In the genomic region with DNA sequence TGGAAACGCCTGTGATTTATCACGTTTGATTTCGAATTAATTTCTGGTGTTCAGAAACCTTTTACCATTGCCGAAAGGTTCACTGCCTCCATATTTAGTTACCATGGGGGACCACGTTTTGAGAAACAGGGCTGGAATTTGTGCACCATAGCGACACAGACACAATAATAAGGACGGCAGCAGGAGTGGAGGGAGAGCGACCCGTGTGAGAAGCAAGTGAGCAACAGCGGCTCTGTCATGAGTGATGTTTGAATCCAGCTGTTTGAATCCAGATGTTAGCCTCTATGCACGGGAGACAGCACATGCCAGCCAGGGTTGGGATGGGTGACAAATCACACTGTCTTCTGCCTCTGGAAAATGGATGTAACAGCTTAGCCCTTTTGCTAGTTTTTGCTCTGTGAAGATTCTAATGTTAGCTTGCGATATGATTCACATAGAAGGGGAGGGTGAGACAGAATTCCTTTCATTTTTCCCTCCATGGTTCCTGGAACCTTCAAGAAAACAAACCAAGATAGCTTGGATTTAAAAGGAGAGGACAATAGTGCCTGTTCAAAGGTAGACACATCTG, we compare ENCODE assay signal across 31 mouse cellular contexts. TPM values are rescaled to one million over a fixed set of nuclear protein-coding genes. Genes with fewer than 3 reads are reported as not detected.
DNase-seq lines count a peak whose midpoint lies in the region; ATAC-seq and TF ChIP-seq lines count a peak whose summit lies in the region.
"Had no signal": no experiment of that assay in that cellular context is flagged by ENCODE, and none has a peak within 500 bp of the region (broad histone marks: within the 10 kb centered on the region; RNA-seq: fewer than 3 reads in every experiment).

No protein-coding gene starts in this region.

- no peak overlapping the region for H3K4me3 ChIP-seq in kidney, postnatal 0 days (replicated peaks; ENCODE audit: low read depth, low read length)
- no peak overlapping the region for H3K4me3 ChIP-seq in thymus, adult 2 months (ENCODE audit: control insufficient read depth, insufficient read depth, low read length)
- H3K4me3 ChIP-seq in limb, embryonic 12.5 days (replicated peaks), result no peak overlapping the region
- H3K4me3 ChIP-seq: forebrain, embryonic 10.5 days; forebrain, embryonic 15.5 days; heart, embryonic 10.5 days; heart, embryonic 15.5 days; intestine, embryonic 15.5 days; midbrain, embryonic 10.5 days; midbrain, embryonic 15.5 days; neural tube, embryonic 12.5 days had no signal

- H3K9me3 ChIP-seq in kidney, postnatal 0 days (replicated peaks; ENCODE audit: low read length), result no peaks in the 10 kb centered on the region
- peaks cover 9% of the 10 kb centered on the region; the same call in 1 of the 2 replicates for H3K9me3 ChIP-seq in limb, embryonic 12.5 days
- H3K9me3 ChIP-seq: forebrain, embryonic 15.5 days; G1E; heart, embryonic 15.5 days; intestine, embryonic 15.5 days; midbrain, embryonic 15.5 days had no signal

- H3K4me2 ChIP-seq in kidney, postnatal 0 days (ENCODE audit: low read length), result no peak overlapping the region
- no peak overlapping the region for H3K4me2 ChIP-seq in limb, embryonic 12.5 days
- H3K4me2 ChIP-seq: forebrain, embryonic 15.5 days; heart, embryonic 15.5 days; intestine, embryonic 15.5 days; midbrain, embryonic 15.5 days; neural tube, embryonic 12.5 days had no signal

- H3K4me1 ChIP-seq in kidney, postnatal 0 days (replicated peaks; ENCODE audit: insufficient read depth, low read length), result no peaks in the 10 kb centered on the region; the same call in 1 of the 2 replicates
- peaks cover 37% of the 10 kb centered on the region for H3K4me1 ChIP-seq in thymus, adult 2 months (replicated peaks; ENCODE audit: control insufficient read depth, insufficient read depth, low read length)
- H3K4me1 ChIP-seq in limb, embryonic 12.5 days (replicated peaks), result peaks cover 41% of the 10 kb centered on the region

- H3K36me3 ChIP-seq in kidney, postnatal 0 days (ENCODE audit: insufficient read depth, low read length), result no peaks in the 10 kb centered on the region
- H3K36me3 ChIP-seq in thymus, adult 2 months (ENCODE audit: control insufficient read depth, insufficient read depth, low read length), result no peaks in the 10 kb centered on the region
- no peaks in the 10 kb centered on the region for H3K36me3 ChIP-seq in limb, embryonic 12.5 days
- H3K36me3 ChIP-seq: forebrain, embryonic 10.5 days; forebrain, embryonic 15.5 days; G1E; heart, embryonic 10.5 days; heart, embryonic 15.5 days; intestine, embryonic 15.5 days; midbrain, embryonic 10.5 days; midbrain, embryonic 15.5 days; neural tube, embryonic 12.5 days had no signal

- DNase-seq in frontal cortex, adult 2 months (ENCODE audit: extremely low spot score in 1 of 2, low spot score in 1 of 2), result no peak
- DNase-seq in kidney, postnatal 0 days (ENCODE audit: low spot score), result peak; percentile 55
- DNase-seq in kidney, postnatal 25 days, result no peak
- DNase-seq in thymus, adult 2 months, result no peak
- DNase-seq in thymus, postnatal 36 days, result no peak
- no peak for DNase-seq in adrenal gland, postnatal 4 days (ENCODE audit: low spot score in 2 of 2)
- DNase-seq: adrenal gland, postnatal 14 days; cerebellum, adult 18-20 months; cerebellum, postnatal 10 days; kidney, adult 9 months; left cerebral cortex, postnatal 4 days; liver; lung, adult 2 months; lung, postnatal 14 days; right cerebral cortex, adult 18-20 months; right cerebral cortex, postnatal 4 days; thymus, adult 18-20 months had no signal

- no peak overlapping the region for H3K9ac ChIP-seq in kidney, postnatal 0 days (ENCODE audit: low read depth, low read length)
- no peak overlapping the region for H3K9ac ChIP-seq in limb, embryonic 12.5 days (replicated peaks)
- H3K9ac ChIP-seq: forebrain, embryonic 15.5 days; heart, embryonic 15.5 days; intestine, embryonic 15.5 days; liver, embryonic 14.5 days; midbrain, embryonic 15.5 days; neural tube, embryonic 12.5 days had no signal

- TF ChIP-seq POLR2A in thymus, adult 2 months (IDR thresholded peaks at IDR 0.05; ENCODE audit: control insufficient read depth, extremely low read depth, insufficient read depth, low read length, poor library complexity), result no peak

- H3K27ac ChIP-seq in kidney, postnatal 0 days, result no peak overlapping the region
- peak overlapping the region; percentile 86; the same call in 1 of the 2 replicates for H3K27ac ChIP-seq in thymus, adult 2 months (ENCODE audit: control insufficient read depth, insufficient read depth, low read length)
- peak overlapping the region; percentile 29; the same call in 1 of the 2 replicates for H3K27ac ChIP-seq in limb, embryonic 12.5 days
- H3K27ac ChIP-seq: forebrain, embryonic 10.5 days; forebrain, embryonic 15.5 days; heart, embryonic 10.5 days; heart, embryonic 15.5 days; intestine, embryonic 15.5 days; liver, embryonic 14.5 days; midbrain, embryonic 10.5 days; midbrain, embryonic 15.5 days; neural tube, embryonic 12.5 days; stomach, postnatal 0 days had no signal

- no peak for TF ChIP-seq CTCF in kidney, postnatal 0 days (IDR thresholded peaks at IDR 0.05; ENCODE audit: low read depth)
- no peak for TF ChIP-seq CTCF in thymus, adult 2 months (IDR thresholded peaks at IDR 0.05; ENCODE audit: borderline replicate concordance, control insufficient read depth, extremely low read depth, insufficient read depth, low read length, poor library complexity)

- H3K27me3 ChIP-seq in kidney, postnatal 0 days (ENCODE audit: insufficient read depth, low read length), result no peaks in the 10 kb centered on the region
- no peaks in the 10 kb centered on the region for H3K27me3 ChIP-seq in thymus, adult 2 months (ENCODE audit: control insufficient read depth, insufficient read depth, low read length)
- no peaks in the 10 kb centered on the region for H3K27me3 ChIP-seq in limb, embryonic 12.5 days
- H3K27me3 ChIP-seq: forebrain, embryonic 15.5 days; heart, embryonic 15.5 days; intestine, embryonic 15.5 days; midbrain, embryonic 15.5 days; neural tube, embryonic 12.5 days had no signal

- 49% methylated on average over 12 of the region's 12 CpGs for WGBS in kidney, postnatal 0 days
- WGBS in thymus, adult 2 months, result 95% methylated on average over 12 of the region's 12 CpGs
- 81% methylated on average over 12 of the region's 12 CpGs for WGBS in limb, embryonic 12.5 days

- peak; percentile 58; the same call in 1 of the 2 replicates for ATAC-seq in frontal cortex, adult (ENCODE audit: low TSS enrichment)
- ATAC-seq in kidney, postnatal 0 days (replicated peaks; ENCODE audit: low FRiP score, low read depth), result no peak
- ATAC-seq in limb, embryonic 12.5 days (ENCODE audit: insufficient number of reproducible peaks, insufficient read depth, low FRiP score, low TSS enrichment, low read depth), result no peak
- ATAC-seq: forebrain, embryonic 15.5 days; hindbrain, embryonic 16.5 days; intestine, embryonic 15.5 days; midbrain, embryonic 15.5 days had no signal

RNA-seq across cellular contexts. Expression of a gene that starts 50.0 kb away (rescaled TPM):
- 14.9 and 15.3 TPM in 2 replicates for polyA plus RNA-seq in frontal cortex, adult 2 months (2012; rRNA removed)
- polyA plus RNA-seq in kidney, postnatal 0 days (2015; fragmentation: Nextera tagmentation; extraction: Ambion mirVana), result 18.1 and 19.8 TPM in 2 replicates
- 31.6 and 50.1 TPM in 2 replicates for polyA plus RNA-seq in thymus, adult 2 months (2012; rRNA removed)
- 11.0 and 13.8 TPM in 2 replicates for polyA plus RNA-seq in limb, embryonic 12.5 days (2016; fragmentation: Nextera tagmentation; extraction: Ambion mirVana)
- 10 to 100 TPM in 1 of 2 experiments, 1 to 10 TPM in 1; 9.6 to 12.8 TPM for total RNA-seq in adrenal gland, postnatal 4 days (2021)
